In the genomic region with DNA sequence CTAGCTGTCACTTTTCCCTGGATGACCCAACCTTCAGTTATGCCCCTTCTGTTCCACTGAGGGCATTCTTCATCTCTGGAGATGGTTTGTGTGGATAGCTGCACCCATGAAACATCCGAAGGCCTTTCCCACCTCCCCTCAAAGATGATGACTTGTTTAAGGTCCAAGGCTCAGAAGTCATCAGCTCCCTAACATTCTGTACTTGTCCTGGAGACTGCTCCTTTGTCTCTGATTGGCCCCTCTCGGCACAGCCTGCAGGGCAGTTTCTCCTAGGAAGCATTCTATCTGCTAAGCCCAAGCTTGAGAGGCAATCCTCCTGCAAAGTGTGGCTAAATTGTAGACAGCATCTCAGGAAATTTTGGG, we compare ENCODE assay signal across 11 mouse cellular contexts.
DNase-seq lines count a peak whose midpoint lies in the region; ATAC-seq and TF ChIP-seq lines count a peak whose summit lies in the region.
"Had no signal": no experiment of that assay in that cellular context is flagged by ENCODE, and none has a peak within 500 bp of the region (broad histone marks: within the 10 kb centered on the region; RNA-seq: fewer than 3 reads in every experiment).

No protein-coding gene starts in this region.

- DNase-seq in brain, adult 2 months (ENCODE audit: low read depth, low spot score), result peak; percentile 51
- DNase-seq in cerebellum, adult 2 months, result peak; percentile 57 to 64
- DNase-seq in ovary, postnatal 36 days (ENCODE audit: low spot score), result no peak
- DNase-seq in natural killer cell, adult 2 months (ENCODE audit: low spot score in 2 of 2), result no peak
- DNase-seq in lung, postnatal 36 days, result no peak
- DNase-seq: thymus, postnatal 4 days had no signal

- H3K27me3 ChIP-seq in heart, embryonic 13.5 days (replicated peaks), result no peaks in the 10 kb centered on the region
- peaks cover 2% of the 10 kb centered on the region; the same call in 1 of the 2 replicates for H3K27me3 ChIP-seq in heart, embryonic 11.5 days (ENCODE audit: control insufficient read depth, insufficient read depth, low read length)
- H3K27me3 ChIP-seq in cerebellum, adult 2 months (ENCODE audit: control insufficient read depth, insufficient read depth, low read length), result no peaks in the 10 kb centered on the region
- H3K27me3 ChIP-seq in heart, embryonic 14.5 days (ENCODE audit: control insufficient read depth, insufficient read depth, low read length), result no peaks in the 10 kb centered on the region

- no peaks in the 10 kb centered on the region for H3K36me3 ChIP-seq in heart, embryonic 13.5 days
- no peaks in the 10 kb centered on the region for H3K36me3 ChIP-seq in heart, embryonic 11.5 days (ENCODE audit: control insufficient read depth, insufficient read depth, low read length)
- 0 out of 2 replicates have a peak, but pooled peaks cover 3% of the 10 kb centered on the region for H3K36me3 ChIP-seq in heart, embryonic 14.5 days (ENCODE audit: control insufficient read depth, insufficient read depth, low read length)
- H3K36me3 ChIP-seq: embryonic facial prominence, embryonic 12.5 days; liver, embryonic 12.5 days had no signal

- peaks cover 75% of the 10 kb centered on the region for H3K4me1 ChIP-seq in heart, embryonic 13.5 days
- peaks cover 24% of the 10 kb centered on the region for H3K4me1 ChIP-seq in heart, embryonic 11.5 days (ENCODE audit: control insufficient read depth, insufficient read depth, low read length)
- peaks cover 10% of the 10 kb centered on the region; the same call in 1 of the 2 replicates for H3K4me1 ChIP-seq in cerebellum, adult 2 months (ENCODE audit: control insufficient read depth, insufficient read depth, low read length)
- H3K4me1 ChIP-seq in heart, embryonic 14.5 days (ENCODE audit: control insufficient read depth in 2 of 2, insufficient read depth in 2 of 2, low read length in 2 of 2), result peaks cover 35 to 58% of the 10 kb centered on the region in 2 experiments

- no peak for TF ChIP-seq POLR2A in cerebellum, adult 2 months (IDR thresholded peaks at IDR 0.05; ENCODE audit: borderline replicate concordance, insufficient read depth, low read length)

- H3K9me3 ChIP-seq in heart, embryonic 13.5 days, result no peaks in the 10 kb centered on the region
- no peaks in the 10 kb centered on the region for H3K9me3 ChIP-seq in heart, embryonic 11.5 days (replicated peaks; ENCODE audit: control insufficient read depth, low read length)
- H3K9me3 ChIP-seq in heart, embryonic 14.5 days (ENCODE audit: control insufficient read depth, low read length), result no peaks in the 10 kb centered on the region
- H3K9me3 ChIP-seq: embryonic facial prominence, embryonic 12.5 days; liver, embryonic 12.5 days had no signal

- no peak overlapping the region for H3K4me3 ChIP-seq in heart, embryonic 13.5 days
- H3K4me3 ChIP-seq in heart, embryonic 11.5 days (ENCODE audit: low read depth, low read length), result no peak overlapping the region
- peak overlapping the region; percentile 2 for H3K4me3 ChIP-seq in cerebellum, adult 2 months (replicated peaks; ENCODE audit: insufficient read depth, low read depth, low read length)
- H3K4me3 ChIP-seq in heart, embryonic 14.5 days (ENCODE audit: control insufficient read depth in 1 of 2, insufficient read depth in 1 of 2, low read depth in 1 of 2, low read length in 2 of 2), result no peak overlapping the region
- H3K4me3 ChIP-seq: embryonic facial prominence, embryonic 12.5 days; liver, embryonic 12.5 days had no signal

- H3K9ac ChIP-seq in heart, embryonic 13.5 days, result no peak overlapping the region
- H3K9ac ChIP-seq in heart, embryonic 11.5 days (ENCODE audit: low read depth, low read length), result no peak overlapping the region
- peak overlapping the region; percentile 84; the same call in 1 of the 2 replicates for H3K9ac ChIP-seq in heart, embryonic 14.5 days (ENCODE audit: low read length)
- H3K9ac ChIP-seq: embryonic facial prominence, embryonic 12.5 days; liver, embryonic 12.5 days had no signal

- 52% methylated on average over 2 of the region's 2 CpGs for WGBS in heart, embryonic 13.5 days
- WGBS in heart, embryonic 11.5 days (ENCODE audit: insufficient replicate concordance), result 28% methylated on average over 2 of the region's 2 CpGs
- 10% methylated on average over 2 of the region's 2 CpGs for WGBS in cerebellum, adult 2 months
- 54% methylated on average over 2 of the region's 2 CpGs for WGBS in heart, embryonic 14.5 days

- H3K4me2 ChIP-seq in heart, embryonic 13.5 days, result peak overlapping the region; percentile 97
- H3K4me2 ChIP-seq in heart, embryonic 11.5 days, result no peak overlapping the region
- H3K4me2 ChIP-seq in heart, embryonic 14.5 days (ENCODE audit: low read length), result no peak overlapping the region
- H3K4me2 ChIP-seq: liver, embryonic 12.5 days had no signal

- ATAC-seq in heart, embryonic 13.5 days (ENCODE audit: extremely low read depth, insufficient number of reproducible peaks, low FRiP score, low TSS enrichment), result no peak
- ATAC-seq in heart, embryonic 11.5 days (replicated peaks; ENCODE audit: insufficient number of reproducible peaks, low FRiP score, low TSS enrichment), result no peak
- no peak for ATAC-seq in heart, embryonic 14.5 days (ENCODE audit: insufficient number of reproducible peaks, insufficient read depth, low FRiP score, low read depth)
- ATAC-seq: liver, embryonic 12.5 days had no signal

- no peak for TF ChIP-seq CTCF in cerebellum, adult 2 months (IDR thresholded peaks at IDR 0.05; ENCODE audit: borderline replicate concordance, insufficient read depth, low read depth, low read length)

- peak overlapping the region; percentile 36; the same call in 1 of the 2 replicates for H3K27ac ChIP-seq in heart, embryonic 13.5 days (replicated peaks)
- no peak overlapping the region for H3K27ac ChIP-seq in heart, embryonic 11.5 days (ENCODE audit: low read depth, low read length)
- H3K27ac ChIP-seq in cerebellum, adult 2 months (ENCODE audit: insufficient read depth, low read length), result peak overlapping the region; percentile 98
- peak overlapping the region in 1 of 2 experiments; percentile 4; a peak in 1 of 4 replicates for H3K27ac ChIP-seq in heart, embryonic 14.5 days (replicated peaks in 1 of 2; ENCODE audit: control insufficient read depth in 1 of 2, insufficient read depth in 1 of 2, low read depth in 2 of 2, low read length in 2 of 2)
- H3K27ac ChIP-seq: embryonic facial prominence, embryonic 12.5 days; liver, embryonic 12.5 days had no signal

Comparison
In these comparisons a context has a peak if more than half of its experiments do, and no peak if none do; other contexts are left out.
1. DNase-seq: peak in brain, adult 2 months (single experiment) and cerebellum, adult 2 months (2 of 2); none in ovary, postnatal 36 days (single experiment), natural killer cell, adult 2 months (0 of 2) and lung, postnatal 36 days (single experiment).